Mouse (Mus musculus): ENCODE measurements at regions not wholly inside any gene's neighbourhood (a gene's known extent, or its start where the extent isn't known, plus 50 kb on each side); places are given as distances from the start of the nearest gene placed in this dataset.
A peak's percentile ranks its signal among the peaks of the same experiment; 100 is the strongest.

- intact Hi-C loops (cut with DNase I): no loop called here
- DNase-seq (ENCODE audit: extremely low spot score in 1 of 2, low spot score in 2 of 2): no peak
These were observed 162.2 kb upstream of the Brinp1 start for GRCm38 (mm10) chr4:69116353-69116752.

- intact Hi-C loops (cut with DNase I): no loop called here
- no peak for DNase-seq (ENCODE audit: extremely low spot score in 1 of 2, low spot score in 2 of 2)
These were observed 151.0 kb upstream of the Brinp1 start for GRCm38 (mm10) chr4:69105188-69105587.

- peak in 1 of 2 experiments; percentile 29 for DNase-seq (ENCODE audit: extremely low spot score in 1 of 2, low spot score in 2 of 2)
- intact Hi-C loops (cut with DNase I): loop anchor here (5.0 kb wide), 1 partner anchor 144 kb away; the partner anchor contains the start of gene Brinp1
These were observed 141.7 kb upstream of the Brinp1 start for GRCm38 (mm10) chr4:69095748-69096408.

- no peak for DNase-seq (ENCODE audit: extremely low spot score in 1 of 2, low spot score in 2 of 2)
- intact Hi-C loops (cut with DNase I): no loop called here
These were observed 123.9 kb upstream of the Brinp1 start for GRCm38 (mm10) chr4:69078085-69078484.

GRCm38 (mm10) chr4:69077316-69077715 lies 123.1 kb upstream of the Brinp1 start:
- DNase-seq (ENCODE audit: extremely low spot score in 1 of 2, low spot score in 2 of 2): no peak
- intact Hi-C loops (cut with DNase I): no loop called here

GRCm38 (mm10) chr4:69039645-69040342 lies 85.6 kb upstream of the Brinp1 start:
- DNase-seq (ENCODE audit: extremely low spot score in 1 of 2, low spot score in 2 of 2): no peak
- intact Hi-C loops (cut with DNase I): no loop called here

GRCm38 (mm10) chr4:69034166-69034565 lies 80.0 kb upstream of the Brinp1 start:
- no peak for DNase-seq (ENCODE audit: extremely low spot score in 1 of 2, low spot score in 2 of 2)
- intact Hi-C loops (cut with DNase I): no loop called here

- no peak for DNase-seq (ENCODE audit: extremely low spot score in 1 of 2, low spot score in 2 of 2)
- intact Hi-C loops (cut with DNase I): no loop called here
These were observed 66.0 kb upstream of the Brinp1 start for GRCm38 (mm10) chr4:69020159-69020727.

- intact Hi-C loops (cut with DNase I): no loop called here
These were observed 61.2 kb upstream of the Brinp1 start for GRCm38 (mm10) chr4:69015396-69015795.

More at GRCm38 (mm10) chr4:69015396-69015795, 61.2 kb upstream of the Brinp1 start:
- DNase-seq (ENCODE audit: extremely low spot score in 1 of 2, low spot score in 2 of 2): no peak

Measured in left cerebral cortex, postnatal 10 days (tissue).